Mouse (Mus musculus) embryonic facial prominence, embryonic 15.5 days (tissue): ENCODE data around the gene Mxi1. TPM values are rescaled to one million over a fixed set of nuclear protein-coding genes. Genes with fewer than 3 reads are reported as not detected.
"Not testable (repeated sequence)": the region's sequence is repeated elsewhere in the genome, so short reads cannot be mapped to it uniquely, and the experiment has no call there.

Source experiments
- ATAC-seq: fragments of 200-750 bp; cut with Nextera tagmentation; 2 replicates; pipeline ENCODE4 v1.8.0; 2017; ENCODE audit warnings: low read depth, moderate TSS enrichment; ENCODE audit not compliant: insufficient number of reproducible peaks, low FRiP score, low TSS enrichment
- H3K27ac ChIP-seq: fragments of 300-500 bp; sonication (generic); replicated peaks from 2 replicates; pipeline ENCODE4 v1.5.1; 2015; ENCODE audit warnings: mild to moderate bottlenecking, inconsistent platforms
- H3K27me3 ChIP-seq: fragments of 300-500 bp; sonication (generic); 2 replicates; pipeline ENCODE4 v1.6.1; 2015; ENCODE audit warnings: inconsistent platforms
- H3K36me3 ChIP-seq: fragments of 300-500 bp; sonication (generic); 2 replicates; pipeline ENCODE4 v1.6.1; 2015; ENCODE audit warnings: mild to moderate bottlenecking, inconsistent platforms
- H3K4me1 ChIP-seq: fragments of 300-500 bp; sonication (generic); 2 replicates; pipeline ENCODE4 v1.6.1; 2015; ENCODE audit warnings: inconsistent platforms
- H3K4me2 ChIP-seq: fragments of 300-500 bp; sonication (generic); replicated peaks from 2 replicates; pipeline ENCODE4 v1.6.1; 2015; ENCODE audit warnings: mild to moderate bottlenecking, inconsistent platforms
- H3K4me3 ChIP-seq: fragments of 300-500 bp; sonication (generic); replicated peaks from 2 replicates; pipeline ENCODE4 v1.5.1; 2015; ENCODE audit warnings: mild to moderate bottlenecking, inconsistent platforms
- H3K9ac ChIP-seq: fragments of 300-500 bp; sonication (generic); 2 replicates; pipeline ENCODE4 v1.6.1; 2015; ENCODE audit warnings: inconsistent platforms
- H3K9me3 ChIP-seq: fragments of 300-500 bp; sonication (generic); replicated peaks from 2 replicates; pipeline ENCODE4 v1.6.1; 2016; ENCODE audit warnings: inconsistent platforms
- WGBS: fragments of 180-500 bp; shearing (Covaris S2); methylation state at CpG from one replicate; pipeline ENCODE4 v1.1.7; 2015; 5-methylcytosine and 5-hydroxymethylcytosine counted together
- polyA plus RNA-seq: library from polyadenylated mRNA; unstranded; fragments of >200 nt; fragmentation: Nextera tagmentation; extraction: Ambion mirVana; gene quantifications from 2 replicates; pipeline ENCODE4 v1.2.1, GENCODE M21; 2015

Gene Mxi1
- polyA plus RNA-seq, 1 experiment from 2014 or later = 47.9 TPM

- WGBS = 71% methylated on average over 8 of the region's 8 CpGs
- H3K27ac ChIP-seq = no peak overlapping the region
- no peak overlapping the region for H3K9ac ChIP-seq
- H3K9me3 ChIP-seq = no peaks in the 10 kb centered on the region
- no peak for ATAC-seq
- H3K36me3 ChIP-seq = peaks cover 11% of the 10 kb centered on the region
- no peak overlapping the region for H3K4me3 ChIP-seq
- peaks cover 18% of the 10 kb centered on the region for H3K4me1 ChIP-seq
- H3K27me3 ChIP-seq = no peaks in the 10 kb centered on the region
- H3K4me2 ChIP-seq = no peak overlapping the region
Observed at GRCm38 (mm10) chr19:53392781-53393343, 82.5 kb downstream of the Mxi1 start.

- H3K4me3 ChIP-seq = no peak overlapping the region
- peaks cover 3% of the 10 kb centered on the region; the same call in 1 of the 2 replicates for H3K36me3 ChIP-seq
- H3K27me3 ChIP-seq = no peaks in the 10 kb centered on the region
- no peak overlapping the region for H3K9ac ChIP-seq
- H3K4me2 ChIP-seq = no peak overlapping the region
- no peaks in the 10 kb centered on the region for H3K9me3 ChIP-seq
- no peak for ATAC-seq
- no peak overlapping the region for H3K27ac ChIP-seq
- H3K4me1 ChIP-seq = peaks cover 18% of the 10 kb centered on the region
Observed at GRCm38 (mm10) chr19:53393646-53394045, 83.3 kb downstream of the Mxi1 start.

GRCm38 (mm10) chr19:53394552-53394951 is 84.2 kb downstream of the Mxi1 start:
- Histone ChIP-seq H3K27me3 (no peaks in the 10 kb centered on the region), H3K4me1 (peaks cover 13% of the 10 kb centered on the region), H3K9ac (no peak overlapping the region), H3K4me3 (no peak overlapping the region), H3K4me2 (no peak overlapping the region), H3K36me3 (no peaks in the 10 kb centered on the region), H3K27ac (no peak overlapping the region), H3K9me3 (no peaks in the 10 kb centered on the region)
- 11% methylated on average over 7 of the region's 7 CpGs for WGBS
- no peak for ATAC-seq

GRCm38 (mm10) chr19:53394956-53395355 is 84.6 kb downstream of the Mxi1 start:
- H3K4me1 ChIP-seq = peaks cover 13% of the 10 kb centered on the region
- H3K9me3 ChIP-seq, H3K27ac ChIP-seq, H3K4me2 ChIP-seq, H3K27me3 ChIP-seq, H3K4me3 ChIP-seq, ATAC-seq, H3K36me3 ChIP-seq, H3K9ac ChIP-seq: not testable (repeated sequence)
- WGBS = 72% methylated on average over 3 of the region's 3 CpGs

- ATAC-seq, H3K4me3 ChIP-seq, H3K4me2 ChIP-seq, H3K27me3 ChIP-seq, H3K9ac ChIP-seq, H3K36me3 ChIP-seq, H3K27ac ChIP-seq, H3K9me3 ChIP-seq: not testable (repeated sequence)
- H3K4me1 ChIP-seq = peaks cover 13% of the 10 kb centered on the region
- WGBS = 70% methylated on average over 5 of the region's 5 CpGs
Observed at GRCm38 (mm10) chr19:53395805-53396204, 85.5 kb downstream of the Mxi1 start.

GRCm38 (mm10) chr19:53397451-53398233 is 87.3 kb downstream of the Mxi1 start:
- H3K27ac ChIP-seq = no peak overlapping the region
- H3K4me2 ChIP-seq = no peak overlapping the region
- no peak overlapping the region for H3K4me3 ChIP-seq
- no peak overlapping the region for H3K9ac ChIP-seq
- no peaks in the 10 kb centered on the region for H3K27me3 ChIP-seq
- no peaks in the 10 kb centered on the region for H3K36me3 ChIP-seq
- no peak for ATAC-seq
- H3K9me3 ChIP-seq = no peaks in the 10 kb centered on the region
- 73% methylated on average over 12 of the region's 12 CpGs for WGBS
- peaks cover 4% of the 10 kb centered on the region; the same call in 1 of the 2 replicates for H3K4me1 ChIP-seq

GRCm38 (mm10) chr19:53399213-53399612 is 88.9 kb downstream of the Mxi1 start:
- Histone ChIP-seq H3K9ac (no peak overlapping the region), H3K4me3 (no peak overlapping the region), H3K4me2 (no peak overlapping the region), H3K9me3 (no peaks in the 10 kb centered on the region), H3K27me3 (no peaks in the 10 kb centered on the region), H3K4me1 (peaks cover 4% of the 10 kb centered on the region; the same call in 1 of the 2 replicates), H3K36me3 (no peaks in the 10 kb centered on the region), H3K27ac (no peak overlapping the region)
- WGBS = 87% methylated on average over 4 of the region's 4 CpGs
- no peak for ATAC-seq

- ATAC-seq = no peak
- Histone ChIP-seq H3K4me2 (no peak overlapping the region), H3K27me3 (no peaks in the 10 kb centered on the region), H3K9ac (no peak overlapping the region), H3K4me1 (no peaks in the 10 kb centered on the region), H3K36me3 (no peaks in the 10 kb centered on the region), H3K27ac (no peak overlapping the region), H3K4me3 (no peak overlapping the region), H3K9me3 (no peaks in the 10 kb centered on the region)
- 77% methylated on average over 16 of the region's 16 CpGs for WGBS
Observed at GRCm38 (mm10) chr19:53400332-53401110, 90.2 kb downstream of the Mxi1 start.

- Histone ChIP-seq H3K4me3 (no peak overlapping the region), H3K9me3 (no peaks in the 10 kb centered on the region), H3K27me3 (no peaks in the 10 kb centered on the region), H3K36me3 (no peaks in the 10 kb centered on the region), H3K4me2 (no peak overlapping the region), H3K9ac (no peak overlapping the region), H3K27ac (no peak overlapping the region), H3K4me1 (no peaks in the 10 kb centered on the region)
- WGBS = 50% methylated on average over 12 of the region's 12 CpGs
- no peak for ATAC-seq
Observed at GRCm38 (mm10) chr19:53402741-53403432, 92.6 kb downstream of the Mxi1 start.

GRCm38 (mm10) chr19:53404219-53404836 is 94.0 kb downstream of the Mxi1 start:
- no peaks in the 10 kb centered on the region for H3K36me3 ChIP-seq
- ATAC-seq = no peak
- no peak overlapping the region for H3K27ac ChIP-seq
- no peaks in the 10 kb centered on the region for H3K9me3 ChIP-seq
- no peaks in the 10 kb centered on the region for H3K4me1 ChIP-seq
- H3K4me2 ChIP-seq = no peak overlapping the region
- no peaks in the 10 kb centered on the region for H3K27me3 ChIP-seq
- no peak overlapping the region for H3K9ac ChIP-seq
- H3K4me3 ChIP-seq = no peak overlapping the region
- WGBS = 89% methylated on average over 10 of the region's 10 CpGs
